Mouse (Mus musculus) lung, postnatal 36 days (tissue): Measurements from ENCODE around the gene Gfpt2.
A peak's percentile ranks its signal among the peaks of the same experiment; 100 is the strongest.
"Not testable (repeated sequence)": the region's sequence is repeated elsewhere in the genome, so short reads cannot be mapped to it uniquely, and the experiment has no call there.

Source experiments
- DNase-seq: peaks from one replicate; pipeline ENCODE4 v3.0.0; 2022; ENCODE audit warnings: mixed read lengths

The Gfpt2 gene

DNA sequence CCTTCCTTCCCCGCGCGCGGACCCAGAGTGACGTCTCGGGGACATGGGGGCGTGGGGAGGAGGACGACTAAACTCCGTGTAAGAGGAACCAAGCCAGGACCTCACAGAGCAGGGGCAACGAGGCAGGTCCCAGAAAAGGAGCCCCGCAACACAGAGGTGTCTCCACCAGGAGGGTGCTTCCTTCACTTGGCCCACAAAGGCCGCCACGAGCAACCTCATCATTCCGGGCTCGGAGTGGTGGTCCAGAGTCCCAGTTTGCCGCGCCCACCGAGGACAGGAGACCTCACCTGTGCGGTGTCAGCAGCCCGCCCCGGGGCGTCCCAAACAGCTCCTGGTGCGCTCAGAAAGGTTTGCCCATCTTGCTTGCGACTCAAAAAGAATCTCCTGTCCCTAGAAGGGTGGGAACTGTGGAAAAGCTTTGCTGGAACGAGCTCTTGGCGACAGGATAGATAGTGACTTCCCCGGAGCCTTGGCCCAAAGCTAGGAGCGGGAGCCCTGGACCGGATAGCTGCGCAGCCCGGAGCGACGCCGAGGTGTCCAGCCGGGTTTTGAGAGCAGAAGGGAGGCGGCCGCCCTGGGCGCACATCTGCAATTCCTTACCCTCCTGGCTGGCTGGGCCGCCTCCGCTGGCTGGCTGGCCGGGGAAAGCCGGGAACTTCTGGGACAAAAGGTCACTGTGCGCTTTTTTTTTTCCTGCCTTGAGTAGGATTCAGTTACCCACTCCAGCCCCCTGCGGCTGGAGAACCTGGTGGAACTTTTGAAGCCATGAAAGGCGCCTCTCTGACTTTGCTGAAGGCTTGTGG lies 565 bp downstream of the Gfpt2 start:
- peak; percentile 17 for DNase-seq

GRCm38 (mm10) chr11:49798931-49799330 lies 5.0 kb downstream of the Gfpt2 start:
- DNase-seq, result no peak

DNA sequence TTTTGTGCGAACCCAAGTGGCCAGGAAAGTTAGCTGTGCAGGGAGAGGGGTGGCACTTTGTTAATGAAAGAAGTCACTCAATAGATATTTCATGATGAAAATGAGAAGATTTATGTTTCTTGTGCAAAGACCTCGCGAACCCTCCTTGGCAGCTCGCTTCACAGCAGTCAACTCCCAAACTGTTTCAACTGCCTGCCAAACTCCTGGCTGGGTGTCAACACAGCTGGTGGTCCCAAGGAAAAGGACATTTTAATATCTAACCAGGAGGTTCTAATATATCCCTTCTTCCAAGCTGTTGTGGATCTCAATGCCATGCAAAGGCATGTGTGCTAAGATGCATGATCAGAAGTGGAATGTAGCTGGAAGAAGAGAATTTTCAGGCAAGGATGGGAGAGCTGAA lies 7.5 kb downstream of the Gfpt2 start:
- no peak for DNase-seq

DNA sequence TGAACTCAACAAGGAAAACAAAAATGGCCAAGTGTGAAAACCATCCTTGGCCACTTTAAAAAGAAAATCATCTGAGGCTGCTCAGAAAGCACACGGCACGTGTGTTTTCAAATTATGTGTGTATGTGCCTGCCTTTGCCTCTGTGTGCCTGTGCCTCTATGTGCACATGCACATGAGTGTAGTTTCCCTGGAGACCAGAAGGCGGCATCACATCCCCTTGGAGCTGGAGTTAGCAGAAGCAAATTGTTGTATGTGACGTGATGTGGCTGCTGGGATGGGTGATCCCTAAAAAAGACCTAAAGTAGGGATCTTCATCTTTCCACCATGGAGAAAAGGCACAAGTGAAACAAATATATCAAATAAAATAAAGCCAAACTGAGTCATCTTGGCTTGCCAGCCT lies 9.8 kb downstream of the Gfpt2 start:
- no peak for DNase-seq

DNA sequence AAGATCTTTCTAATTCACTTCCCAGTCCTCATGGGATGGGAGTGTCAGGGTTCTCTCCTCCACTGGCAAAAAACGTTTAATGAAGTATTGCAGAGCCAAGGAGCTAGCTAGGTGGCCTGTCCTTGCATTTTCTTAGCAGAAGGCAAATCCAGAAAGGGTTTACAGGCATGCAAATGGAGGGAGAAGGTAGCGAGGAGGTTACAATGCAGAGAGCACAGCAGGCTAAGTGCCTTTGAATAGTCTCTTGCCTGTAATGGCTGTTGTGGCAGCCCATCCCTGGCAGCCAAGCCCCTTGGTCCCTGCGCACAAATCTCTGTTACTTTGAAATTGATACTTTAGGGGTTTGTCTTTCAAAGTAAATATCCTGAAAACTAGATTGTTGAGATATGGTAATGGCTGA lies 12.2 kb downstream of the Gfpt2 start:
- no peak for DNase-seq

DNA sequence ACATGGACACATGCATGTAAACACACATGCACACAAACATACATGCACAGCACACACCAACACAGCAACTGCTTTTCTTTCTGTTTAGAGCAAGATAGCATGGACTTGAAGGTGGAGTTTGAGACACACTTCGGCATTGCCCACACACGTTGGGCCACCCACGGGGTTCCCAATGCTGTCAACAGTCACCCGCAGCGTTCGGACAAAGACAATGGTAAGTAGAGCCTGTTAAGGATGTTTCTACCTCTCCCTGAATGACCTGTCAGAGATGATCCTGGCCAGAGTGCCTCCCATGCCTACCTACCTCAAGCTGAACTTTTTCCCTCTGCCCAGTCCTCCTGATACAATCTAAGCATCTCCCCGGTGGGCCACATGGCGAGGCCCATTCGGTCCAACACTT lies 15.0 kb downstream of the Gfpt2 start:
- DNase-seq, result no peak

GRCm38 (mm10) chr11:49810696-49811095 lies 16.7 kb downstream of the Gfpt2 start:
- not testable (repeated sequence) for DNase-seq

- DNase-seq, result no peak
These were observed 17.1 kb downstream of the Gfpt2 start for GRCm38 (mm10) chr11:49811099-49811541.

- no peak for DNase-seq
These were observed 17.9 kb downstream of the Gfpt2 start for GRCm38 (mm10) chr11:49811879-49812278.

GRCm38 (mm10) chr11:49818869-49819566 lies 25.0 kb downstream of the Gfpt2 start:
- no peak for DNase-seq

DNA sequence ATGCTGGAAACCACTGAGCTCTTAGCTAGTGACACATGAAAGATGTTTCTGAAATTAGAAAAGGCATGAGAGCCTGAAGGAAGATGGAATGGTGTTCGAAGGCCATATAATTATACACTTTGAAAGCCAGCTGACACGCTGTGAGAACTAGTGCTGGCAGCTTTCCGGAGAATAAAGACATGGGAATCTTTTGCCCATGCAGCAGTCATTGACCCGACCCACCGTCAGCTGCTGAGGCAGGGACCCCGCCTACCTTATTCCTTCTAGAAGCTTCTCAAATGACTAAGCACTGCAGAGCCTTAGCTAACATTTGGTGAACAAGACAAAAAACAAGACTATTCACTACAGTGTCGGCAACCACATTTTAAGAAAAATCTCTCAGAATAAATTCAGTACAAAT lies 25.7 kb downstream of the Gfpt2 start:
- DNase-seq, result no peak

DNA sequence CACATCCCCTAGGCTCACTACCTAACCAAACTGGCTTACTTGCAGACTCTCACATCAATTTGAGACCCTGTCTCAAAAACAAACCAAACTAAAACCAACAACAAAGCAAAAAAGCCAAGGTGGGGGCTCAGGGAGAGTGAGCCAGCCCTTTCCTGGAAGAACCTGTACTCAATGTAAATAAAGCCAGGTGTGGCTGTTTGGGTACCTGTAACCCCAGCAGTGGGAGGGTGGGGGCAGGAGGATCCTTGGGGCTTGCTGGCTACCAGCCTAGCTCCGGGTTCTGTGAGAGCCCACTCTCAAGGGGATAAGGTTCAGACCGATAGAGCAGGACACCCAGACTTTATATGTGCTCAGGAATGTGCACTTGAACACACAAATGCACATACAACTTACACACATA lies 26.9 kb downstream of the Gfpt2 start:
- no peak for DNase-seq

GRCm38 (mm10) chr11:49821546-49821945 lies 27.6 kb downstream of the Gfpt2 start:
- no peak for DNase-seq

- no peak for DNase-seq
These were observed 28.4 kb downstream of the Gfpt2 start for GRCm38 (mm10) chr11:49822337-49822736.

- DNase-seq, result peak; percentile 84
These were observed 30.9 kb downstream of the Gfpt2 start for GRCm38 (mm10) chr11:49824896-49825295.

DNA sequence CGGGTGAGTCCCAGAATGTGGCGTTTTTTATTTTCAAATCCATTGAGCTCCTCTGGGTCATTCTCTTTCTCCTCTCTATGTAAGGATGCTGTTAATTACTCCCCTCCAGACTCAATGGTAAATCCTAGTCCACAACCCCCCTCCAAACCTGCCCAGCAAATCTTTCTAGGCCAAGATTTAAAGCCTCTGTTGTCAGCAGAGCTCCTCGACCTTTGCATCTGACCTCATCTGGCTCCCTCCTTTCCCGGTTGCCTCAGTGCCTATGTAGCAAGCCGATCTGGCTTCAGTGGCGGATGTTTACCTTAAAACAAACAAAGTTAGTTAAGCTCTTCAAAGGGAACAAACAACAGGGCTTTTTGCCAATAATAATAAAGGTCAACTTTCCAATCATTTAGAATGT lies 33.3 kb downstream of the Gfpt2 start:
- DNase-seq, result peak; percentile 24

DNA sequence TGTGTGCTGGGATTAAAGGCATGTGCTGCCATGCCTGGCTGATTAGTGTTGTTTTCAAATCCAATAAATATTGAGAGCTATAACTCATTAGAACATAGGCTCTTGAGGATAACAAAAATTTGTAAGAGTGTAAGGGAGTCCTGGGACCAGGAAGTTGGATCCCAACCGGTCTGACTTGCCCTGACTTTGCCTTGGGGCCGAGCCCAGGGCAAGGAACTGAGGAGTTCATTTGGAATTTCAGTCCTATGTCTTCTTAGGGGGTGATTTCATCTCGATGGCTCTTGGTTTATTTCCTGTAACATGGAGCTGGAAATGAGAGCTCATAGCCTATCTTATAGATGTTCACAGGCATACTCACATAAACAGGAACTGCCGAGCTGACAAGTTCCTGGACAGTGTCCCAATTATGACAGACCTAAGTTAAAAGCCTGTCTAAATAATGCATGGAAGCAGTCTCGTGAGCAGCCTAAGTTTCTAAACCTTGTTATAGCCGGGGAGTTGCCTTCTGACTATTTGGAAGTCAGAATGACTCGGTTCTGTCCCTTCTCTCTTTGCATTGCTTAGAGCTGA lies 35.3 kb downstream of the Gfpt2 start:
- peak; percentile 66 for DNase-seq

DNA sequence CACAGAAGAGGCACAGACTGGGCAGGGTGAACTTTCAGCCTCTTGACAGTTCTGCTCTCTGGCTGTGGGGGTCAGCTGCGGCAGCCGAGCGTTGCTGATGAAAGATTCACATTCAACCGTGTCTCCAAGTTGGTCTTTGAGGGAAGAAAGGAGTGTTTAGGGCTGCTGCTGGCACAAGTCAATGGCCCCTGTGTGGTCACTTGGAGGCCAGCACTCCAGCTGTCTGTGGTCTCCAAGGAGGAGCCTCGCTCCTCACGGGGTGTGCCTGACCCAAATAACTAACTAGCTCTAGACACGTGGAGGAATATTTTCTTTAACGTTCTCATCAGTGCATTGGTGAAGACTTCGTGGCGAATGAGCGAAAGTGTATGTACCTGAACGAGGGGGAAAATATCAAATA lies 38.0 kb downstream of the Gfpt2 start:
- DNase-seq, result no peak

- no peak for DNase-seq
These were observed 39.0 kb downstream of the Gfpt2 start for GRCm38 (mm10) chr11:49832962-49833361.

DNA sequence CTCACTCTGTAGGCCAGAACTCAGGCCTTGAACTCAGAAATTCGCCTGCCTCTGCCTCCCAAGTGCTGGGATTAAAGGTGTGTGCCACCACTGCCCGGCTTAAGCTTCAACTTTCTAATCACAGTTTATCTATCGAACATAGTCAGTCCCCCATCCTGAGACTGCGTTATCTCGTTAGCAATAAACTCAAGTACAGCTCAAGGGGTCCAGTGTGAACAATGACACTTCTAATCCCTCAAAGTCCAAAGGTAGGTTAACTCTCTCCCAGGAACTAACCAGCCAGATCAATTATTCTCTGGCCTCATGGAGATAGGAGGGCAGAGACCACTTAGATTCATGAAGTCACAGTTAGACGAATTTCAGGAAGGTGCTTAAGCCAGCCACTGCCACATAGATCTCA lies 40.3 kb downstream of the Gfpt2 start:
- DNase-seq, result no peak

DNA sequence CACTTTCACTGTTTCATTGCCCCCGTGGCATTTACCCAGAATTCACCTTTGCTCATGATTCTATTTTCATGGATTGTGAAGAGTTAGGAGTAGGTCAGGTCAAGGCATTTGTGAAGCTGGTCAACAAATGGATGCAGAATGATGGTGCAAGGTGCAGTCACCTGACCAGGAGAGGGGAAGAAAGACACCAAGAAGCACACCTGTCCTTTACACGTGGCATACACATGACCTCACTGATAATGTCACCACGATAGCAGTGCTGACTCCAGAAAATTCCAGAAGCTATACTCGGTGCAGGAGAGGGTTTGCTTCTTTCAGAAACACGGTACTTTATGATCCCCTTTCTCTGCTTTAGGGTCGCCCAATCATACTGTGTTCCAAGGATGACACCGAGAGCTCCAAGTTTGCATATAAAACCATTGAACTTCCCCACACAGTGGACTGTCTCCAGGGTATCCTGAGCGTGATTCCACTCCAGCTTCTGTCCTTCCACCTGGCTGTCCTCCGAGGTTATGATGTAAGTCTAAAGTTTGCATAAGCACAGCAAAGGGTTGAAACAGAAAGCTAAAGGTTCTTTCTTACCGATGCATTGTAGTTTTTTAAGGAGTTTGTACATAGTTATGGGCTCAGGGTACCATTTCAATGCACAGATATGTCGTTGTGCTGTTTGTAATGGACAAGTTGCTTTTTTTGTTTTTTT lies 41.4 kb downstream of the Gfpt2 start:
- DNase-seq, result no peak

DNA sequence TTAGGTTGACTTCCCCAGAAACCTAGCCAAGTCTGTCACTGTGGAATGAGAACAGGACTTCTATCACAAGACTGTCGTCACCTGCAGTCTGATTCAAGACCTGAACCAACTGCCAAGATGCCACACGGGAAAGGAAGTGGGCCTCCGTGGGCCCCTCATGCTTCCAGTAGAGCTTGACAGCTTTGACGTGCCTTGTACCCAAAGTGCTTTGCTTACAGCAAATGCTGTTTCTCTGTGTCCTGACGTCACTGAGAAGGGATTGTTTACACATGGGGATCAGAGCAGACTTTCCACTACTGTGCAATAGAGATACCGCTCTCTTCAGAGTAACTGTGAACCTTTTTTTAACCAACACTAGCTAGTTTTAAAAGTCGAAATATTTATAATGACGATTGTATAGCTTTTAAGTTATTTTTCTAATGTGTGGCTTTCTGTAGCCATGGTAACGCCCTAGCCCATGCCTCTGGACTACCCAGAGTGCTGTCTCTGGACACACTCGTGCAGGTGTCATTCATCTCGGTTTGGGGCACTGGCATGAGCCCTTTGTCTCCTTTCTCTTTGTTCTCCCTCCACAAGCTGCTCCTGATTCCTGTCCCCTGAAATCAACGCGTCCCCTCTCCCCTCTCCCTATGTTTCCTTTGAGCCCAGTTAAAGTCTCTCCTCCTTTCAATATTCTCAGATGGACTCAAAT lies 43.9 kb downstream of the Gfpt2 start:
- DNase-seq, result no peak

GRCm38 (mm10) chr11:49840666-49841065 lies 46.7 kb downstream of the Gfpt2 start:
- DNase-seq, result peak; percentile 73
